Mouse (Mus musculus) cortical plate, adult 2 months (tissue): ENCODE measurements around the gene Asic1. TPM values are rescaled to one million over a fixed set of nuclear protein-coding genes. Genes with fewer than 3 reads are reported as not detected.

ENCODE experiments used
- H3K27ac ChIP-seq: fragments of 200-500 bp; 2 replicates; pipeline ENCODE4 v1.5.1; 2012; ENCODE audit warnings: low read length, control low read depth, inconsistent platforms; ENCODE audit not compliant: insufficient read depth
- H3K4me1 ChIP-seq: fragments of 200-500 bp; 2 replicates; pipeline ENCODE4 v1.6.1; 2011; ENCODE audit warnings: low read length; ENCODE audit not compliant: control insufficient read depth, insufficient read depth
- H3K4me3 ChIP-seq: fragments of 200-500 bp; 2 replicates; pipeline ENCODE4 v1.5.1; 2011; ENCODE audit warnings: mild to moderate bottlenecking, low read length, control low read depth; ENCODE audit not compliant: insufficient read depth
- CTCF ChIP-seq: fragments of 200-500 bp; IDR thresholded peaks from 2 replicates; pipeline ENCODE4 v1.5.1; 2011; ENCODE audit warnings: mild to moderate bottlenecking, control low read depth, low read length; ENCODE audit not compliant: insufficient read depth; ENCODE audit errors: extremely low read depth
- POLR2A ChIP-seq: fragments of 200-500 bp; IDR thresholded peaks from 2 replicates; pipeline ENCODE4 v1.6.1; 2011; ENCODE audit warnings: mild to moderate bottlenecking, low read length, control low read depth; ENCODE audit not compliant: insufficient read depth; ENCODE audit errors: extremely low read depth
- polyA plus RNA-seq: library from polyadenylated mRNA; depleted of rRNA; stranded (reverse); fragments of >200 nt; gene quantifications from 2 replicates; pipeline ENCODE4 v1.2.3, GENCODE M21; 2012

Asic1 gene
- polyA plus RNA-seq, 1 experiment: 59.0 TPM

DNA sequence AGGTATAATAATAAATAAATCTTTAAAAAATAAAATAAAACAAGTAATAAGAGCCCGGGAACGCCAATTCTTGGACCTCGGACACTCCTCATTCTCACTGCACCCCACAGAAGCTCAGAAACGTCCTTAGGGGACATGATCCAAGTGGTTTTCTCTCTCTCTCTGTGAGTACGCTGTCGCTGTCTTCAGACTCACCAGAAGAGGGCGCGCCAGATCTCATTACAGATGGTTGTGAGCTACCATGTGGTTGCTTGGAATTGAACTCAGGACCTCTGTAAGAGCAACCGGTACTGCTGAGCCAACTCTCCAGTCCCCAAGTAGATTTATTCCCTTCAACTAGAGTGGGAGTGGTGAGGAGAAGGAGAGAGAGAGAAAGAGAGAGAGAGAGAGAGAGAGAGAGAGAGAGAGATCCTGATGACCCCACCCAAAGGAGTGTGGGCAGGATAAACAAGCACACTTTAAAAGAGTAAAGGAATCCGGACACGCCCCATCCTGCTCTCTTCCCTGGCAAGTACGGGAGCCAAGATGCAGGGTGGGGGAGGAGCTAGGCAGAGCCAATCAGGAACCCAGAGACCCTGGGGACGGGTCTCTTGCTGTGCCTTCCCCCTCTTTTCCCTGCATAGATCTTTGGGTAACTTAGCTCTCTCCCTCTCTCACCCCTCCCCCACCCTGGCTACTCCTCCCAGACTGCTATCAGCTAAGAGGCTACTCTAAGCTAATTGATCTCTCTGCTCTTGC, 8.1 kb downstream of the Asic1 start:
- peaks cover 6% of the 10 kb centered on the region for H3K4me1 ChIP-seq
- no peak for TF ChIP-seq POLR2A
- TF ChIP-seq CTCF: peak; percentile 26; the same call in 1 of the 2 replicates

DNA sequence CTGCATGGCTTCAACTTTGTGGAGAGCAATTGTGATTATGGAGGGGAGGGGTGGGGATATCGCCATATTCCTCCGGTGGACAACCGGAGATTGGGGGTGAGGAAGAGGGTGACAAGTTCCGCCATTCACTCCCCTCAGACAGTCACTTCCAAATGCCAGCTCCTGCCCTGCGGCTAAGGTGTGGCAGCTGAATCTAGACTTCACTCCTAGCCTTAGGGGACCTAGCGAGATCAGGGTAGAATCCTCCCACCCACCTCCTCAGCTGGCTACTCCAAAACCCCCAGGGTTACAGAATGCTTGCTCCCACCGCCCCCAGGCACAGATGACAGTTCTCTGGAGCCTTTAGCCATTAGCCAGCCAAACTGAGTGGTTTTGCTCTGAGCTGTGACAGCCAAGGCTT, 8.8 kb downstream of the Asic1 start:
- no peak overlapping the region for H3K27ac ChIP-seq
- peaks cover 1% of the 10 kb centered on the region; the same call in 1 of the 2 replicates for H3K4me1 ChIP-seq
- no peak overlapping the region for H3K4me3 ChIP-seq
- TF ChIP-seq POLR2A (no peak), CTCF (no peak)

More for the DNA sequence above, 8.1 kb downstream of the Asic1 start:
- no peak overlapping the region for H3K4me3 ChIP-seq
- no peak overlapping the region for H3K27ac ChIP-seq

DNA sequence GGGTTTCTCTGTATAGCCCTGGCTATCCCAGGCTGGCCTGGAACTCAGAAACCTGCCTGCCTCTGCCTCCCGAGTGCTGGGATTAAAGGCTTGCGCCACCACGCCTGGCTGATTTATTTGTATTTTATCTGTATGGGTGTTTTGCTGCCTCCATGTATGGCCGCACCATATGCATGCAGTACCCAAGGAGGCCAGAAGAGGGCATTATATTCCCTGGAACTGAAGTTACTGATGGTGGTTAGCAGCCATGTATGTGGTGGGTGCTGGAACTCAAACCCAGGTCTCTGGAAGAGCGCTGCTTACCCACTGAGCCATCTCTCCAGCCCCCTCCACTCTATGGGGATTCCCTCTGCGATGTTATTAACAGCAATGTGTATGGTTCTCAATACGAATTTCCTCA, 12.7 kb downstream of the Asic1 start:
- H3K27ac ChIP-seq: no peak overlapping the region
- H3K4me3 ChIP-seq: no peak overlapping the region
- TF ChIP-seq POLR2A (no peak), CTCF (peak; percentile 27; the same call in 1 of the 2 replicates)
- H3K4me1 ChIP-seq: no peaks in the 10 kb centered on the region

DNA sequence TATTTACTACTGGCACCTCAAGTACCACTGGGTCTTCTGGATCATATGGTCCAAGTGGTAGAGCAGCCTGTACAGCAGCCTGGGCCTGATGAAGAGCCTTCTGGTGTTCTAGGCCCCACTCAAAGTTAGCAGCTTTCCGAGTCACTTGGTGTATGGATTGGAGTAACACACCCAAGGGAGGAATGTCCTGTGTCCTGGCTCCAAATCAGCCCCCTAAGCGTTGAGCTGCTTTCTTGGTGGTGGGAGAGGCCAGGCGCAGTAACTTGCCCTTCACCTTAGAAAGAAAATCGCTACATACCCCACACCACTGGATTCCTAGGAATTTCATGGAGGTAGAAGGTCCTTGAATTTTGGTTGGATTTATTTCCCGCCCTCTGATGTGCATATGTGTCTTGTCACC, 14.0 kb downstream of the Asic1 start:
- no peak overlapping the region for H3K4me3 ChIP-seq
- no peak overlapping the region for H3K27ac ChIP-seq
- H3K4me1 ChIP-seq: peaks cover 3% of the 10 kb centered on the region
- TF ChIP-seq POLR2A (no peak), CTCF (no peak)

DNA sequence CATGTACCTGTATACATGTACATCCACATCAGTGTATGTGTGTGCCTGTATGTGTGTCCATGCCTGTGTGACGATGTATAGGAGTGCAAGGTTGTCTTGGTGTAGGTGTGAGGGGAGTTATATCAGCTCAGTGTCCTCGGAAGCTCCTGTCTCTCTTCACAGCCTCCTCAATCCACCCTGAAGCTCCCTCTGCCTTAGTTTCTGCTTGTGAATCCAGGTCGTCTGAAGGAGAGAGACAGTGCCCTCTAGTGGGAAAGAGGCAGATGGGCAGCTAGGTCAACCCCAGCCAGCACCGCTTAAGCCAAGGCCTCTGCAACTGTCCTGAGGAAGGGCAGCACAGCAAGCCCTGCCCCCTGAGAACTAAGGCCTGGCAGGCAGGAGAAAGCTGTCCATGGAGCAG, 18.5 kb downstream of the Asic1 start:
- peaks cover 3% of the 10 kb centered on the region for H3K4me1 ChIP-seq
- H3K27ac ChIP-seq: no peak overlapping the region
- H3K4me3 ChIP-seq: no peak overlapping the region
- TF ChIP-seq CTCF (peak; percentile 90), POLR2A (no peak)

DNA sequence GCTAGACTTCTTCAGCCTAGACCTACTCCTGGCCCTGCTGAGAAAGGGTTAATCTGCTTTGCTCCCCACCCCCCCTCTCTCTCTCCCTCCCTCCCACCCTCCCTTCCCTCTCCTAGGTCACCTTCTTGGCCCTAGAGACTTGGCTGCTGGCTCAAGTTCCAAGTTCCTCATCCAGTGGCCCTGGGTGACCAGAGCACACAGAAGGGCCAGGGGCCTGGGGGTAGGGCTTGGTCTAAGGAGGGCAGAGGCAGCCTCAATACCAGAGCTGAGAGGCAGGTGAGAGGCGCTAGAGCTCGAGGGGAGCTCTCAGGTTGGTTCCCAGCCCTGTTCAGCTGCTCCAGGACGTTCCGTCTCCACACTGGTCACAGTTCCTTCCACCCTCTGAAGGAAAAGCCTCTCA, 20.8 kb downstream of the Asic1 start:
- Histone ChIP-seq H3K4me1 (peaks cover 5% of the 10 kb centered on the region), H3K4me3 (no peak overlapping the region), H3K27ac (no peak overlapping the region)
- TF ChIP-seq POLR2A: no peak
- TF ChIP-seq CTCF: no peak

DNA sequence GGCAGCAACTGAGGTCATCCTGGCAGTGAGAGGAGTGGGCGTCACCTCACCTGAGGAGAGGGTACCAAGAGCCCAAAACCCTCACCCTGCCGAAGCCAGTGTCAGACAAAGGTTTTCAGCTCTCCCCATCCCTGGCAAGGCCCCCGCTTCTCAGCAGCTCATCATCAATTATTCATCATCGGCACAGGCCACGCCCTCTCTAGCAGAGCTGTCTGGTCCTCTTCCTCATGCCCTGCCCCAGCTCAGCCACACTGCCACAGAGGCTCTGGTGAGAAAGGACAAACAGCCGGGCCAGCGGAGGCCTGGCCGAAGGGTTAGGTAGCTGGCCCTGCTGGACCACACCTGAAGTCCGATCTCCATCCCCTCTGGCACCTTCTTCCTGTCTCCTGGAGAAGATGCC, 21.8 kb downstream of the Asic1 start:
- no peak for TF ChIP-seq POLR2A
- no peak for TF ChIP-seq CTCF
- Histone ChIP-seq H3K4me1 (peaks cover 5% of the 10 kb centered on the region), H3K4me3 (no peak overlapping the region), H3K27ac (no peak overlapping the region)

DNA sequence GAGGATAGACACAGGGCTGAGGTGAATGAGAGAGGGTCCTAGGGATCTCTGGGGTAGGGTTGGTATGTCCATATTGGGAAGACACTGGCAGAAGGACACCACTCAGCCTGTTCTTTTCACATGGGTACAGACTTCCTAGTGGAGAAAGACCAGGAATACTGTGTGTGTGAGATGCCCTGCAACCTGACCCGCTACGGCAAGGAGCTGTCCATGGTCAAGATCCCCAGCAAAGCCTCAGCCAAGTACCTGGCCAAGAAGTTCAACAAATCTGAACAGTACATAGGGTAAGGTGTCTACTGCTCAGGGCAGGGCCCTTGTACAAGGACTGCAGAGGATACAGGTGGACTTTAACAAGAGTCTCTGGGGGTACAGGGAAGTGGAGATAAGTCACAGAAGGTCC, 27.1 kb downstream of the Asic1 start:
- H3K4me1 ChIP-seq: peaks cover 2% of the 10 kb centered on the region; the same call in 1 of the 2 replicates
- H3K27ac ChIP-seq: no peak overlapping the region
- no peak overlapping the region for H3K4me3 ChIP-seq
- TF ChIP-seq POLR2A (no peak), CTCF (no peak)

DNA sequence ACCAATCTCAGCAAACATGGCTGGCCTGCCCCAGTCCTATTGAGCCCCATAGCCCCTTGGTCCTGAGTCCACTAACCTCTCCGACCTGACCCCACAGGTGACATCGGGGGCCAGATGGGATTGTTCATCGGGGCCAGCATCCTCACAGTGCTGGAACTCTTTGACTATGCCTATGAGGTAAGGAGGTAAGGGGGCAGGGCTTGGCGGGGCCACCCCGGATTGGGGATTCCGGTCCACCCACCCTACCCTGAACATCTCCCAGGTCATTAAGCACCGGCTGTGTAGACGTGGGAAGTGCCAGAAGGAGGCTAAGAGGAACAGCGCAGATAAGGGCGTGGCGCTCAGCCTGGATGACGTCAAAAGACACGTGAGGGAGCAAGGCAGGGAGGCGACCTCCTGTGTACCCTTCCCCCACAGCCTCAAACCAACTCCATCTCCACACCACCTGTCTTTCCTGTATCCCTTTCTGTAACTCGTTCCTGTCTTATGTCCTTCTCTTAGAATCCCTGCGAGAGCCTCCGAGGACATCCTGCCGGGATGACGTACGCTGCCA, 28.4 kb downstream of the Asic1 start:
- TF ChIP-seq POLR2A (no peak), CTCF (no peak)
- Histone ChIP-seq H3K4me1 (peaks cover 2% of the 10 kb centered on the region; the same call in 1 of the 2 replicates), H3K27ac (no peak overlapping the region), H3K4me3 (no peak overlapping the region)

DNA sequence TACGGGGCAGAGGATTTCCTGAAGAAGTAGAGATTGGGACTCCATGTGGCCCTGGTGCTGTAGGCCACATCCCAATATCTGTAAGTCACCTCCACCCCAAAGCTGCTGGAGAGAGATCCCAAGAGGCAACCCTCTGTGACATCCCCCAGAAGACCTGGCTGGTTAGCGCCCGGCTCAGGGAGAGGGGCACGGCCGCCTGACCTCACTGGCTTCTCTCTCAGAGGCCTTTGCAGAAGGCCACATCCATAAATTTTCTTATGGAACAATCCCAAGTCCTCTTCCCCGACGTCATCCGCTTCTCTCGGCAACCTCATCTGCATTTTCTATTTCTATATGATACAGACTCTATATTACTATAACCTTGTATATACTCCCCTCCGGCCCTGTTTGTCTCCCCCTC, 29.5 kb downstream of the Asic1 start:
- Histone ChIP-seq H3K27ac (no peak overlapping the region), H3K4me1 (peaks cover under 1% of the 10 kb centered on the region; the same call in 1 of the 2 replicates), H3K4me3 (no peak overlapping the region)
- no peak for TF ChIP-seq CTCF
- no peak for TF ChIP-seq POLR2A
